Mouse (Mus musculus) cortical plate, adult 2 months (tissue): ENCODE measurements around the gene B3galt4.

ENCODE experiments used
- CTCF ChIP-seq: fragments of 200-500 bp; IDR thresholded peaks from 2 replicates; pipeline ENCODE4 v1.5.1; 2011; ENCODE audit warnings: mild to moderate bottlenecking, control low read depth, low read length; ENCODE audit not compliant: insufficient read depth; ENCODE audit errors: extremely low read depth
- POLR2A ChIP-seq: fragments of 200-500 bp; IDR thresholded peaks from 2 replicates; pipeline ENCODE4 v1.6.1; 2011; ENCODE audit warnings: mild to moderate bottlenecking, low read length, control low read depth; ENCODE audit not compliant: insufficient read depth; ENCODE audit errors: extremely low read depth

DNA sequence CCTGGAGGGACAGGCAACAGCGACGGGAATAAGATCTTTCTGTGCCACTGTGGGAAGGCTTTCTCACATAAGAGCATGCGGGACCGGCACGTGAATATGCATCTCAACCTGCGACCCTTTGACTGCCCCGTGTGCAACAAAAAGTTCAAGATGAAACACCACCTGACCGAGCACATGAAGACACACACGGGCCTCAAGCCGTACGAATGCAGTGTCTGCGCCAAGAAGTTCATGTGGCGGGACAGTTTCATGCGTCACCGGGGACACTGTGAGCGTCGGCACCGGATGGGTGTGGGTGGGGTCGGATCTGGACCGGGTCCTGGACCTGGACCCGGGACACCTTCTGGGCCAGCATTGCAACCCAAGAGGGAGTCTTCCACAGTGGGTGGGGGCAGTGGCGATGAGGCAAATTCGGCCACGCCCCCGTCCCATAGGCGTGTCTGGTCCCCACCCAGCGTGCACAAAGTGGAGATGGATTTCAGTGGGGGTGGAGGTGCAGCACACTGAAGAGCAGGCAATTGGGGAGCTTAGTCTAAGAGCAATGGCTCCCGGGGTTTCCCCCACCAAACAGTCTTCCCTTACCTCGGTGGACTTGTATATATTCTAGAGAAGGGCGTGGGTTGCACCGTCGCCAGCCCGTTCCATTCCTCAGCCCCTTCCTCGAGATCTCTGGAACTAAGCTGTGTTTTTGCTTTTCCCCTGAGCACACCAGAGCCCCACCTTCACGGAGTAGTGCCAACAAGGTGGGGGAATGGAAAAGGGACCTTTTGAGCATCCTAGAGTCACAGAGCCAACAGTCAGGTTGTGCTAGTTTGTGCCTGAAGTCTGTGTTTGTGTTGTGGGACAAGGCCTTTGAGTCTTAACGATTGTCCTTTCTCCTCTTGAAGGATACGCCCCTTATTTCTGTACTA is 32.7 kb downstream of the B3galt4 start:
- no peak for TF ChIP-seq POLR2A
- TF ChIP-seq CTCF = no peak
